Mouse (Mus musculus) kidney, adult 11 months (tissue): ENCODE results near the gene Mettl14.

ENCODE experiments used
- DNase-seq: peaks from one replicate; pipeline ENCODE4 v3.0.0; 2022

Gene Mettl14

DNA sequence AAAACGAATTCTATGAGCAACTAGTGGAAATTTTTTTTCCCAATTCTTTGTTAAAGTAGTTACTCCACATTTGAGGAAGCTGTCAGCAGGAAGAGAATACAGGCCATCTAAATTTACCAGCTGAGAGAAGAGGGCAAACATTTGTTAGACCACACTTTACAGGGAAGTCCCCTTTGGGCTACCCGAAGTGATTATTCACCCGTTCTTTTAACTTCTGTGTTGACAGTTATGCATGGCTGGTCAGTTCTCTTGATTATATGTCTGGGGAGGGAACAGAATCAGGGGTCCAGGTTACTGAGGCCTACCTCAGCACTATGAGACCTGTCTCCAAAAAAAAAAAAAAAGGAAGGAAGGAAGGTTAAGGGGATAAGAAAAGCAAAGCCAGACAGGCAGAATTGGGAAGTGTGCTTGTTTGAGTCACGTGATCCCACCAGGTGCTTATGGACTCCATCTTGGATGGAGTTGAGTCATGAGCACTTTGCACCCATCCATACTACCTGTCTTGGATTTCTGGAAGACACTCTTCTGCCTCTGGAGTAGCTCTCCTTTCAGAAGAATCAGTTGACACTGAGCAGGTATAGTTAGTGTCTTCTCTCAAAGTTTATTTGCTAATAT is 29.4 kb downstream of the Mettl14 start:
- no peak for DNase-seq

DNA sequence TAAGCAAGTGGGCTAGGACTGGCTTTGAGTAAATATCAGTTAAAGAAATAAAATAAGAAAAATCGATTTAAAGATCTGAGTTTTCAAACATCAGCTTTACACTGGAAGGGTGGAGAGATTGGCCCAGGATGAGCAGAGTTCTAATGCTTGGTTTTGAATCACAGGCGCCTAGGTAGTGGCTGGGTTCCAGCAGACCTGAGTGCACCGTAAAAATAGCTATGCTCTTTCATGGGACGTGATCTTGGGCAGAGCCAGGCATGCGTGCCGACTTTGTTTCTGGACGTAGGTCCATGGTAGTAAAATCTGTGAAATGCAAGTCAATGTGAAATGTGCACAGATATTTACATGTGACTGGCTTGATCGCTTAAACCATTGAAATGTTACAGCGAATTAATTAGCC is 31.5 kb downstream of the Mettl14 start:
- no peak for DNase-seq

GRCm38 (mm10) chr3:123353661-123354060 is 32.2 kb downstream of the Mettl14 start:
- peak; percentile 51 for DNase-seq

DNA sequence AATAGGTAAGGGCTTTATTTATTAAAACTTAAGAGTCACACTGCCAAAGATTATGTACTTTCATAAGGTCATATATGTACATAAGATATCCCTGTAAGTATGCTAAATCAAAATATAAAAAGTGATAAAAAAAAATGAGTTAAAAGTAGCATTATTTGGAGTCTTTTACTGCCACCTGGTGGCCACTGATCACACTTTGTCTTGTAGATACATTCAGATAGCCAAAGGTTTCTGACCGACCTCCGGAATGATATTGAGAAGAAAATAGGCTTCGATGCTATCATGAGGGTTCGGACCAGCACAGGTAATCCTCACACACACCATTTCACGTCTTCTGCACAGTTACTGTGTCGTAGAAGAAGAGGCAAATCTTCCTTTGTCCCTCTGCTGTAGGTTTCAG is 32.7 kb downstream of the Mettl14 start:
- peak; percentile 8 for DNase-seq

- DNase-seq = no peak
Measured at GRCm38 (mm10) chr3:123351519-123351918, 34.4 kb downstream of the Mettl14 start.

GRCm38 (mm10) chr3:123350602-123351001 is 35.3 kb downstream of the Mettl14 start:
- no peak for DNase-seq

DNA sequence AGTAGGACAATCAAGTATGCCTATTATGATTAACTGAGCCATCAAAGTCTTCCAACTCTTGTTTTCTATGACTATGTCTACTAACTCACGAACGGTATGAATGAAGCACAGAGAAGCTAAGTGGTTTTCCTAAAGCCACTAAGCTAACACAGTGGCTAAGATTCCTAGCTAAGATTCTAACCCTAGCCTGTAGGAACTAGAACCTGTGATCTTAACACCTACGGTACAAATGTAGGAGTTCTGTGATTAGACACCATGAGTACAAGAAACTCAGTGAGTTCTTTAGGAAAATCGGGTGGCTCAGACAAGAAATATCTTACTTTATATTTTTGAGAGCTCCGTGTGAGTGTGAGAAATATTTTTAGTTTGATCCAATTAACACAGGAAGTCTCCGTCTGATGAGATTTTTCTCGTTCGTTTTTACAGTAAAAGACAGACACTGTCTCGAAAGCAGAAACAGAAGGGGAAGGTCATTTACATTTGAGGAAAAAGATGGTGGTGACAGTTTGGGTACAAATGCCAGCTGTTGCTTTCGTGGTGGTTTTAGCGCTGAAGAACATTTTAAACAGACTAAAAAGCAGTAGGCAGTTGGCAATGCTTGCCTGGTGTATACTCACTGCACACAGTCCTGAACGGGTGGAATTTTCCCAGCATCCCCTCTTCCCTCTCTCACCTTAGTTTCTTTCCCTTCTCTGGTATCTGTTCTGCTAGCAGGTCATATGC is 37.7 kb downstream of the Mettl14 start:
- no peak for DNase-seq

DNA sequence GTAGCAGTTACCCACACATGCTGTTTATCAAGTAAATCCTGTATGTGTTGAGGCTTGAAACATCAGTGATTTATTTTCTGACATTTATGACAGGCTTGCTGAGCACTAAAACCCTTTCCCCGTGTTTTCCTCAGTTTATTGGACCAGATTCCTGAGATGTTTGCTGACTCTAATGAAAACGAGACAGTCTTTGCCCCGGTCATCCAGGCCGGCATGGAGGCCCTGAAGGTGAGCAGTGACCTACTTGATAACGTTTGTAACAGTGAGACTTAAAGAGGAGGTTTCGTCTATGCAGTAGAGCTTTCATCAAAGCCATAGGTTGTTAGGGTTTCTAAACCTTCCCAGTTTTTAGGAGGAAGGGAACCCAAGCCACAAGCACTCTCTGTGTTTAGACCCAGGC is 42.2 kb downstream of the Mettl14 start:
- no peak for DNase-seq

GRCm38 (mm10) chr3:123341049-123341448 is 44.9 kb downstream of the Mettl14 start:
- no peak for DNase-seq

DNA sequence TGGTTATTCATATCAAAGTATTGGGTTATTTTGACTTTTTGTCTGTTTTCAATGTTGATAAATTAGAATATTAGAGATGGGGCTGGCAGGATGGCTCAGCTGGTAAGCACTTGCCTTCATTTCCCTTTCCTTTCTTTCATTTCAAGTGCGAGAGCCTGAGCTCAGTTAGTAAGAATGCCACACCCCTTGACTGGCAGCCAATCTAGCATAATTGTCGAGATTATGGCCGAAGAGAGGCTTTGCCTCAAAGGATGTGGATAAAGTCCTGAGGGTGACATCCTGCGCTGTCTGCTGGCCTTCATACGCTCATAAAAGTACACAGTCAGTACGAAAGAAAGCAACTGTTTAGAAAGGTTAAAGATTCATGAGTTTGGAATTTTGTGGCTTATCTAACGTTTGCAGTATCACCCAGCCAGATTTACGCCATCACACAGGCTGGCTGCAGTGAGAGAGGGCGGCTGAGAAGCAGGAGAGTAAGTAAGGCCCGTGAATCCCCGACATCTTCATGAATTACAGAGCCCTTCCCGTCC is 47.2 kb downstream of the Mettl14 start:
- peak; percentile 10 for DNase-seq

- no peak for DNase-seq
Measured at GRCm38 (mm10) chr3:123337853-123338252, 48.1 kb downstream of the Mettl14 start.

GRCm38 (mm10) chr3:123336951-123337350 is 49.0 kb downstream of the Mettl14 start:
- no peak for DNase-seq

DNA sequence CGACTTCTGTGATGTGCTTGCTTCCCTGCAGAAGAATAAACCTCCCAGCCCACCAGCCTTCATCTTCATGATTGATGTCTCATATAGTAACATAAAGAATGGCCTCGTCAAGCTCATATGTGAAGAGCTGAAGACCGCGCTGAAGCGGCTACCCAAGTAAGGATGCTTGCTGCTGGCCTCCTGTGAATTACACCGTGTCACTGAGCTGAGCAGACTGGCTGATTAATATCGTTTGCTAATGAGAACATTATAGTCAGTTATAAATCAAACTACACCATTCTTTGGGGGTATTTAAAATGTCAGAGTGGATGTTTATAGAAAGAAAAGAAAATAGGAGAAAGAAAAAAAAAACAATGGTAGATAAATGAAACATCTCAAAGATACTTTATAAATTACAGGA is 49.5 kb downstream of the Mettl14 start:
- DNase-seq = no peak

DNA sequence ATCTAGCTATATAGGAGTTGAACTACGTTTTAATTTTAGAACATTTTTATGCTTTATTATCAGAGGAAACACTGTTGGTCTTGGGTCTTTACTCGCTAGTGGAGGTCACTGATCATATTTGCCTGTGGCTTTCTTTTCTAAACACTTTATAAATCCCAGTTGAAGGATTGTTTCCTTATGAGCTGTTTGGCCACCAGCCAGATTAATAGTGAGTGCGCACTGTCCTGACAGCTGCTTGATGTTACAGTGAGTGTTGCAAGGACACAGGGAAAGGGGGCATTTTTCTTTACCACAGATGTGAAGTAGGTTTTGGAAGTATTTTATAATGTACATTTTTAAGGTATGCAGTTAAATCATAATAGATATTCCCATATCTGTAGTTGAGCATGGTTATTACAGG is 50.4 kb downstream of the Mettl14 start:
- DNase-seq = peak; percentile 12

DNA sequence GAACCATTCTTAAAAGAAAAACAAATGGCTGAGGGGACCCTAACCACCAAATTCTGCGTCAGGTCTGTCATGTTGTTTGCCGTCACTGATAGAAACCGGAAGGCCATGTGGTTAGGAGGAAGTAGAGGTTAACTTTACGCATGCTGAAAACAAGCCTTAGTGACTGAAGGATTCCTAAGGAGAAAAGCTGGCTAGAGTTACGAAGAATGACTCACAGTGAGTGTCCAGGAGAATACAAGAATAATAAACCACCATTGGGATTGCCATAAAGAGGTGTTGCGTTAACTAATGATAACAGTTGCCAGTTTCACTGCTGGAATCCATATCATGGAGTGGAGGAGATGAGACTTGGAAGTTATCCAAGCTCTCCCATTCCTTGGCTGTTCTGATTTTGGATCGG is 51.0 kb downstream of the Mettl14 start:
- DNase-seq = no peak

GRCm38 (mm10) chr3:123333055-123333424 is 52.9 kb downstream of the Mettl14 start:
- no peak for DNase-seq

DNA sequence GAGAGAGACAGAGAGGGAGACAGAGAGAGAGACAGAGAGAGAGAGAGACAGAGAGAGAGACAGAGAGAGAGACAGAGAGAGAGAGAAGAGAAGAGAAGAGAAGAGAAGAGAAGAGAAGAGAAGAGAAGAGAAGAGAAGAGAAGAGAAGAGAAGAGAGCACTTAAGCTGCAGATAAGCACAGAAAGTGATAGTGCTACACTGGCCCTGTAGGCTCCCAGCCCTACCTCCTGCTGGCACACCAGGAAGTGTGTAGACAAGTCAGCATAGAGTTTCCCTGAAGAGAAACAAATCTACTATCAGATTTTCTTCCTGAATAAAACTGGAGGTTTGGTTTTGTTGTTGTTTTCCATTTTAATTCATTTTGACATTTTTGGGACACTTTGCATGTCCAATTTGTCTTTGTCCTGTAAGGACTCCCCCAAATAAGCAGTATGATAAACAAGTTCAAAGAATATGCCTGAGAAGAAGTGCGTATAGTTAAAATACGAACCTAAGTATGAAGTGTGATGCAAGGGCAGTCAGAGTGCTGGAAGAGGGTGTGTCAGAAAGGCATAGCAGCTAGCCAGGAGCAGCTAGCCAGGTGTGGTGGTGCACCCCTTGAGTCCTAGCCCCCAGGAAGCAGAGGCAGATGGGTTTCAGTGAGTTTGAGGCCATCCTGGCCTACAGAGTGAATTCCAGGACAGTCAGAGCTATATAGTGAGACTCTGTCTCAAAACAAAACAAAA is 53.4 kb downstream of the Mettl14 start:
- DNase-seq = no peak

DNA sequence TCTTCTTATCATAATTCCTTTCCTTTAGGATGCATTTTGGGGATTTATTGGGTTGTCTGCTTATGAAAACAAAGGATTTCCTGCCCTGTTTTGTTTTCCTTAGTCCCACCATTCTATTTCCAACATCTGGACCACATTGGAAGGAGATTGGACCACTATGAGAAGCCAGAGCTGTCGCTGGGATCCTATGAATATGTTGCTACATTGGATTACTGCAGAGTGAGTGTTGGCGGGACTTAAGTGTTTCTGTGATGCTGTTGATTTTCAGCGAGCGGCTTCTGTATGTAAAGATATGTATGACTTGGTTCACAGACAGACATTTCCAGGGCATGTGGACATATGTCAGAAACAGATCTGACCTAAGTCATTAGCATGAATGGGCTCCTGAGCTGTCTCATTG is 55.7 kb downstream of the Mettl14 start:
- DNase-seq = no peak

DNA sequence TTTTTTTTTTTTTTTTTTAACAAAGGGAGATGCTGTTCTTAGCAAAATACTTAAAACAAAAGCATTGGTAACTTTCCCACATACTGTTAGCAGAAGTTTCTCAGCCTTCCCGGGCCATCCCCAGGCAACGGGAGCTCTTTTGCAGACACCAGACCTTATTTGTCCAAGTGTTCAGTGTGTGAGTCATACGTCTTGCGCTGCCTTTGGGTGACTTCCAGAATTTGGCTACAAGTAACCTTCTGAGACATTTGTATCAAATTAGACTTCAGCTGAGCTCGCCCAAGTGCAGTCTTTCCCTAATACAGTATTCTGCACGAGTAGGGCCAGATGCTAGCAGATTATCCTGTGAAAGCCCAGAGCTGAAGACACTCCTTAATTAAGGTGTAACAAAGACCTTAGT is 56.7 kb downstream of the Mettl14 start:
- peak; percentile 28 for DNase-seq

- DNase-seq = no peak
Measured at GRCm38 (mm10) chr3:123324326-123324725, 61.6 kb downstream of the Mettl14 start.

- DNase-seq = no peak
Measured at GRCm38 (mm10) chr3:123322147-123322546, 63.8 kb downstream of the Mettl14 start.

DNA sequence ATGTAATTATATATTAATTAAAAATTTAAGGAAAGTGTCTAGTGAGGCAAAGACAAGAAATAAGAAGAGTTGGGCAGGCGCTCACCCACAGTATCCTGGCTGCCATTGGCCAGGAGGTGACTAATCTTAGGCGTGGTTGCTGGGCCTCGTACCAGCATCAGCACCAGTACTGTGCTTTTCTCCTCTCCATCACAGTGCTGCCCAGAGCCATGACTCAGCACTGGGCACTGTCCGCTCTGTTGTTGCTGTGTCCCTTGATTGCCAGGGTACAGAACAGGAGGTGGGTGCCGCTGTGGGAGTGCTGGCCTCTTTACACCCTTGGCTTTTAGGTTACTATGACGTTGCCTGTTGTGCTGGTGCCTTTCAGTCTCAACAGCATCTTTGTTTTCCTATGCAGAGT is 64.3 kb downstream of the Mettl14 start:
- no peak for DNase-seq

DNA sequence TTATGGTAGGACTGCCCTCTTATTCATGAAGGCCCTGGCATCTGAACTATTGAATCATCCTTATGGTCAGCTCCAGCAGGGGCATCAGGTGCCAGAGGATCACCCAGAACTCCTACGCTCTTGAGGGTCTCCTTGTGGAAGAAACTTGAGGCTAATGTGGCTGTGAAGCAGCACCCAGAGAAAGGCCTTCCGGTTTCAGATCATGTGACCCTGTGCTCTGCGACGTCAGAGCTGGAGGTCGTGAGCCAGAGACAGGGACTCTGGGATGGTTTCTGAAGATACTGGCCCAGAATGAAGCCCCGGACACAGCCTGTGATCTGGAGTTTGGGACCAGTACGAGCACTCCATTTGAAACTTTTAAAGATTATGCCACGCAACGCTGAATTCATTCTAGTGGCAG is 65.6 kb downstream of the Mettl14 start:
- DNase-seq = no peak
